ENCODE assay signal across 26 mouse cellular contexts in genomic region chr2:127304609-127305210, GRCm38 (mm10). TPM values are rescaled to one million over a fixed set of nuclear protein-coding genes. Genes with fewer than 3 reads are reported as not detected.
DNase-seq lines count a peak whose midpoint lies in the region; ATAC-seq lines count a peak whose summit lies in the region.
"Had no signal": no experiment of that assay in that cellular context is flagged by ENCODE, and none has a peak within 500 bp of the region (broad histone marks: within the 10 kb centered on the region; RNA-seq: fewer than 3 reads in every experiment).

No protein-coding gene starts in this region.

- ATAC-seq in CD4-positive, CD25-positive, alpha-beta regulatory T cell, adult 4 months: no peak
- ATAC-seq: forebrain, embryonic 16.5 days; hindbrain, embryonic 16.5 days had no signal

- peak; percentile 9 for DNase-seq in CD4-positive, CD25-positive, alpha-beta regulatory T cell, adult 2 months (ENCODE audit: low read depth, low spot score)
- peak; percentile 21 for DNase-seq in c-Kit-positive CD71-positive TER-119-positive erythroid progenitor cells, embryonic 14.5 days (ENCODE audit: low spot score)
- peak; percentile 52 for DNase-seq in induced T-regulatory cell, adult 2 months (ENCODE audit: low read depth)
- no peak for DNase-seq in cerebellum, postnatal 10 days
- no peak for DNase-seq in kidney, postnatal 25 days
- DNase-seq in kidney, adult 8-10 months: no peak
- DNase-seq: adrenal gland, postnatal 10 days; B cell, adult 2 months; cerebellum, adult 11-12 months; cerebellum, adult 9-10 months; embryo, embryonic 11 days; gastrocnemius, postnatal 10 days; heart, adult 2 months; heart, postnatal 4 days; kidney, adult 11 months had no signal

RNA-seq across cellular contexts. Expression of gene Dusp2, which starts 31.2 kb away (rescaled TPM):
- 10 to 100 TPM; 20.1 to 45.4 TPM for polyA plus RNA-seq in CD4-positive, CD25-positive, alpha-beta regulatory T cell, adult 4 months (2017; shearing (Covaris generic))

RNA-seq across cellular contexts. Expression of gene Astl, which starts 33.7 kb away (rescaled TPM):
- polyA plus RNA-seq in CD4-positive, CD25-positive, alpha-beta regulatory T cell, adult 4 months (2017; shearing (Covaris generic)): under 1 TPM; 0.22 to 0.42 TPM
- polyA plus RNA-seq: brain, embryonic 14.5 days; embryonic facial prominence, embryonic 15.5 days; forebrain, embryonic 12.5 days; forebrain, embryonic 16.5 days; frontal cortex, adult 2 months; heart, adult 2 months; heart, embryonic 12.5 days; heart, embryonic 16.5 days; hindbrain, embryonic 12.5 days; hindbrain, embryonic 16.5 days; intestine, embryonic 14.5 days had no signal

RNA-seq across cellular contexts. Expression of gene Stard7, which starts 34.7 kb away (rescaled TPM):
- 10 to 100 TPM; 28.4 to 32.1 TPM for polyA plus RNA-seq in CD4-positive, CD25-positive, alpha-beta regulatory T cell, adult 4 months (2017; shearing (Covaris generic))

RNA-seq across cellular contexts. Expression of gene Tmem127, which starts 57.0 kb away (rescaled TPM):
- 100 to 1,000 TPM in 1 of 2 experiments, 10 to 100 TPM in 1; 75.1 to 118 TPM for polyA plus RNA-seq in CD4-positive, CD25-positive, alpha-beta regulatory T cell, adult 4 months (2017; shearing (Covaris generic))

RNA-seq across cellular contexts. Expression of gene Ciao1, which starts 57.1 kb away (rescaled TPM):
- polyA plus RNA-seq in CD4-positive, CD25-positive, alpha-beta regulatory T cell, adult 4 months (2017; shearing (Covaris generic)): 10 to 100 TPM; 53.3 to 64.7 TPM

Comparison
In these comparisons a context has a peak if more than half of its experiments do, and no peak if none do; other contexts are left out.
1. DNase-seq: peak in CD4-positive, CD25-positive, alpha-beta regulatory T cell, adult 2 months (single experiment), c-Kit-positive CD71-positive TER-119-positive erythroid progenitor cells, embryonic 14.5 days (single experiment) and induced T-regulatory cell, adult 2 months (single experiment); none in cerebellum, postnatal 10 days (0 of 2), kidney, postnatal 25 days (0 of 2) and kidney, adult 8-10 months (0 of 2).